Mouse (Mus musculus) testis, adult 2 months (tissue): ENCODE data around the gene Slc16a3.

ENCODE experiments used
- CTCF ChIP-seq: fragments of 200-500 bp; IDR thresholded peaks from 2 replicates; pipeline ENCODE4 v1.5.1; 2012; ENCODE audit warnings: low read depth, mild to moderate bottlenecking, inconsistent platforms, low read length, moderate library complexity; ENCODE audit not compliant: control insufficient read depth, insufficient read depth, insufficient replicate concordance
- POLR2A ChIP-seq: fragments of 200-500 bp; IDR thresholded peaks from 2 replicates; pipeline ENCODE4 v1.6.1; 2012; ENCODE audit warnings: low read depth, mild to moderate bottlenecking, inconsistent platforms, low read length, moderate library complexity; ENCODE audit not compliant: control insufficient read depth

GRCm38 (mm10) chr11:120950281-120951202 is 2.3 kb downstream of the Slc16a3 start:
- 0 out of 2 replicates have a peak, but pooled peaks have one; percentile 8 for TF ChIP-seq POLR2A
- no peak for TF ChIP-seq CTCF
